Mouse (Mus musculus) neural tube, embryonic 12.5 days (tissue): ENCODE results near the gene Zdhhc23. TPM values are rescaled to one million over a fixed set of nuclear protein-coding genes. Genes with fewer than 3 reads are reported as not detected.
A peak's percentile ranks its signal among the peaks of the same experiment; 100 is the strongest.

Experiments
- ATAC-seq: fragments of 200-750 bp; cut with Nextera tagmentation; 2 replicates; pipeline ENCODE4 v1.8.0; 2017; ENCODE audit warnings: low read depth, mild to moderate bottlenecking, moderate TSS enrichment, moderate library complexity; ENCODE audit not compliant: low FRiP score
- H3K27ac ChIP-seq: fragments of 300-500 bp; sonication (generic); 2 replicates; pipeline ENCODE4 v1.5.1; 2016
- H3K27me3 ChIP-seq: fragments of 300-500 bp; sonication (generic); replicated peaks from 2 replicates; pipeline ENCODE4 v1.6.1; 2016; ENCODE audit warnings: mild to moderate bottlenecking
- H3K36me3 ChIP-seq: fragments of 300-500 bp; sonication (generic); 2 replicates; pipeline ENCODE4 v1.6.1; 2016; ENCODE audit warnings: mild to moderate bottlenecking
- H3K4me1 ChIP-seq: fragments of 300-500 bp; sonication (generic); 2 replicates; pipeline ENCODE4 v1.6.1; 2016
- H3K4me2 ChIP-seq: fragments of 300-500 bp; sonication (generic); replicated peaks from 2 replicates; pipeline ENCODE4 v1.6.1; 2016; ENCODE audit warnings: mild to moderate bottlenecking
- H3K4me3 ChIP-seq: fragments of 300-500 bp; sonication (generic); 2 replicates; pipeline ENCODE4 v1.5.1; 2016
- H3K9ac ChIP-seq: fragments of 300-500 bp; sonication (generic); 2 replicates; pipeline ENCODE4 v1.6.1; 2016; ENCODE audit warnings: mild to moderate bottlenecking
- H3K9me3 ChIP-seq: fragments of 300-500 bp; sonication (generic); 2 replicates; pipeline ENCODE4 v1.6.1; 2016; ENCODE audit warnings: mild to moderate bottlenecking
- WGBS: fragments of 180-500 bp; shearing (Covaris S2); methylation state at CpG from one replicate; pipeline ENCODE4 v1.1.7; 2016; 5-methylcytosine and 5-hydroxymethylcytosine counted together
- polyA plus RNA-seq: library from polyadenylated mRNA; unstranded; fragments of >200 nt; fragmentation: Nextera tagmentation; extraction: Ambion mirVana; gene quantifications from 2 replicates; pipeline ENCODE4 v1.2.1, GENCODE M21; 2016

Gene Zdhhc23
- polyA plus RNA-seq, 1 experiment from 2014 or later: 0.91 TPM

GRCm38 (mm10) chr16:43963291-43963690 lies 16.3 kb downstream of the Zdhhc23 start:
- Histone ChIP-seq H3K27me3 (no peaks in the 10 kb centered on the region), H3K9me3 (no peaks in the 10 kb centered on the region), H3K4me2 (no peak overlapping the region), H3K4me3 (no peak overlapping the region), H3K4me1 (no peaks in the 10 kb centered on the region), H3K27ac (no peak overlapping the region), H3K36me3 (0 out of 2 replicates have a peak, but pooled peaks cover 3% of the 10 kb centered on the region), H3K9ac (no peak overlapping the region)
- WGBS: 91% methylated on average over 9 of the region's 9 CpGs
- ATAC-seq: no peak

DNA sequence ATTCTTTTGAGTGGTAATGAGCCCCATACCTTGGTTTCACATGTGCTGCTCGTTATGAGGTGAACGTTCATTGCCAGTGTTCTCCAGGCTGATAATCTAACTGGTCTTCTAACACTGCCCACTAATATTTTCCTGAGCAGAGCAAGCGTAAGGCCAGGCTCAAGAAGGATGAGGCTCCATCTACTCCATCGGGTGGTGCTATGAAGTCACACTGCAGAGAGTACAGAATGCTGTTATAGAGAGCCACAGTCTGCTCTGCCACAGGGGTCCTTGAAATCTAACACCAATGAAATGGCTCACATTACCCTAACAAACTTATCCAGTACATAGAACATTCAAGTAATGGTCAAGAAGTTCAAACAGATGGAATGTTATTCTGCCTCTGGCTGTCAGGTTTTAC lies 21.6 kb downstream of the Zdhhc23 start:
- no peak overlapping the region for H3K4me3 ChIP-seq
- H3K9me3 ChIP-seq: no peaks in the 10 kb centered on the region
- 0 out of 2 replicates have a peak, but pooled peaks cover 3% of the 10 kb centered on the region for H3K36me3 ChIP-seq
- H3K9ac ChIP-seq: no peak overlapping the region
- no peak overlapping the region for H3K27ac ChIP-seq
- no peak overlapping the region for H3K4me2 ChIP-seq
- no peak for ATAC-seq
- WGBS: 89% methylated on average over 4 of the region's 4 CpGs
- no peaks in the 10 kb centered on the region for H3K27me3 ChIP-seq
- no peaks in the 10 kb centered on the region for H3K4me1 ChIP-seq

GRCm38 (mm10) chr16:43954913-43955312 lies 24.7 kb downstream of the Zdhhc23 start:
- WGBS: 88% methylated on average over 6 of the region's 6 CpGs
- no peak overlapping the region for H3K9ac ChIP-seq
- ATAC-seq: no peak
- no peaks in the 10 kb centered on the region for H3K9me3 ChIP-seq
- H3K4me2 ChIP-seq: no peak overlapping the region
- 0 out of 2 replicates have a peak, but pooled peaks cover 3% of the 10 kb centered on the region for H3K36me3 ChIP-seq
- H3K4me1 ChIP-seq: no peaks in the 10 kb centered on the region
- H3K4me3 ChIP-seq: no peak overlapping the region
- H3K27me3 ChIP-seq: no peaks in the 10 kb centered on the region
- H3K27ac ChIP-seq: no peak overlapping the region

GRCm38 (mm10) chr16:43951591-43951990 lies 28.0 kb downstream of the Zdhhc23 start:
- Histone ChIP-seq H3K9me3 (no peaks in the 10 kb centered on the region), H3K27ac (no peak overlapping the region), H3K27me3 (no peaks in the 10 kb centered on the region), H3K4me2 (no peak overlapping the region), H3K4me1 (no peaks in the 10 kb centered on the region), H3K36me3 (no peaks in the 10 kb centered on the region), H3K9ac (no peak overlapping the region), H3K4me3 (no peak overlapping the region)
- ATAC-seq: no peak
- 83% methylated on average over 4 of the region's 4 CpGs for WGBS

GRCm38 (mm10) chr16:43945869-43946268 lies 33.7 kb downstream of the Zdhhc23 start:
- no peak for ATAC-seq
- Histone ChIP-seq H3K4me1 (no peaks in the 10 kb centered on the region), H3K4me3 (no peak overlapping the region), H3K27ac (no peak overlapping the region), H3K9ac (no peak overlapping the region), H3K27me3 (no peaks in the 10 kb centered on the region), H3K4me2 (no peak overlapping the region), H3K9me3 (no peaks in the 10 kb centered on the region), H3K36me3 (no peaks in the 10 kb centered on the region)
- 79% methylated on average over 3 of the region's 3 CpGs for WGBS

GRCm38 (mm10) chr16:43945351-43945750 lies 34.2 kb downstream of the Zdhhc23 start:
- WGBS: 90% methylated on average over 3 of the region's 3 CpGs
- Histone ChIP-seq H3K36me3 (no peaks in the 10 kb centered on the region), H3K4me1 (no peaks in the 10 kb centered on the region), H3K9ac (no peak overlapping the region), H3K9me3 (no peaks in the 10 kb centered on the region), H3K27ac (no peak overlapping the region), H3K27me3 (no peaks in the 10 kb centered on the region), H3K4me3 (no peak overlapping the region), H3K4me2 (no peak overlapping the region)
- no peak for ATAC-seq

DNA sequence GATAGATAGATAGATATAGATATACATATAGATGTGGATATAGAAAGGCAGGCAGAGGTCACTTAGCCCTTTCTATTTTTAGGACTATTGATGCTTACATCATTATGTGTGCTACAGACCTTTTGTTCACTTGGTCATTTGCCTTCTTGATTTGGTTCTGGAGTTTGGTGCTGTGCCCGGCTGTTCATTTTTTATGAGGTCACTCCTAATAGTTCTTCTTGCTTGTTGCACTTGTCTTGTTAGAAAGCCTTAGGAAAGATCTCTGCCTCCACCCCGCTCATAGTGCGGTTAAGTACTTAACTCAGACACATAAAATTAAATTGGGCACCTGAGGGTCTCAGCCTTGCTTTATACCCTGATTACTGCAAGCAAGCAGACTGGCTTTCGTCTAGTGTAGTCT lies 38.7 kb downstream of the Zdhhc23 start:
- no peak overlapping the region for H3K27ac ChIP-seq
- H3K36me3 ChIP-seq: no peaks in the 10 kb centered on the region

DNA sequence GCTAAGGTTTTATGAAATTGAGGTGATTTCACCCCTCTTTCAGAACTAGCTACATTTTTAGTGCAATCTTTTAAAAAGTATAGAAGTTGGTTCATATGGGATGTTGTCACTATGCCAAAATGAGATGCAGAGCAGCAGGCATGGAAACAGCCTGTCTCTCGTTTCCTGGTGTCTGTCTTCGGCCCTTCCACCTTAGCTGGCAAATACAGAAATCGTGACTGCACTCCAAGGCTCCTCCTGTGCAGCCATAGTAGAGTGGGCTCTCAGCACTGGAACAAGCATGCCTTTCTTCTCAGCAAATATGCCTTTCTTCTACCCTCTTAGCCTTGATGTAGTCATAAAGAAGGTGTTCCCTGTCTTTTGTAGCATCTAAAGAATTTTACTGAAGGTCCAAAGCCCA lies 43.7 kb downstream of the Zdhhc23 start:
- Histone ChIP-seq H3K27me3 (no peaks in the 10 kb centered on the region), H3K9me3 (no peaks in the 10 kb centered on the region), H3K4me1 (no peaks in the 10 kb centered on the region), H3K27ac (no peak overlapping the region), H3K9ac (no peak overlapping the region), H3K36me3 (no peaks in the 10 kb centered on the region), H3K4me2 (no peak overlapping the region), H3K4me3 (no peak overlapping the region)
- 80% methylated on average over 3 of the region's 3 CpGs for whole genome bisulfite sequencing
- ATAC-seq: no peak

More for the DNA sequence above, 38.7 kb downstream of the Zdhhc23 start:
- Histone ChIP-seq H3K27me3 (no peaks in the 10 kb centered on the region), H3K4me1 (no peaks in the 10 kb centered on the region), H3K4me2 (no peak overlapping the region), H3K4me3 (no peak overlapping the region), H3K9ac (no peak overlapping the region), H3K9me3 (no peaks in the 10 kb centered on the region)
- no peak for ATAC-seq
- WGBS: 81% methylated on average over 4 of the region's 4 CpGs

- Histone ChIP-seq H3K9me3 (no peaks in the 10 kb centered on the region), H3K9ac (no peak overlapping the region), H3K36me3 (no peaks in the 10 kb centered on the region), H3K4me1 (no peaks in the 10 kb centered on the region), H3K4me3 (no peak overlapping the region), H3K4me2 (no peak overlapping the region), H3K27ac (no peak overlapping the region), H3K27me3 (no peaks in the 10 kb centered on the region)
- WGBS: 82% methylated on average over 3 of the region's 3 CpGs
- ATAC-seq: no peak
Observed at GRCm38 (mm10) chr16:43935367-43935766, 44.2 kb downstream of the Zdhhc23 start.

DNA sequence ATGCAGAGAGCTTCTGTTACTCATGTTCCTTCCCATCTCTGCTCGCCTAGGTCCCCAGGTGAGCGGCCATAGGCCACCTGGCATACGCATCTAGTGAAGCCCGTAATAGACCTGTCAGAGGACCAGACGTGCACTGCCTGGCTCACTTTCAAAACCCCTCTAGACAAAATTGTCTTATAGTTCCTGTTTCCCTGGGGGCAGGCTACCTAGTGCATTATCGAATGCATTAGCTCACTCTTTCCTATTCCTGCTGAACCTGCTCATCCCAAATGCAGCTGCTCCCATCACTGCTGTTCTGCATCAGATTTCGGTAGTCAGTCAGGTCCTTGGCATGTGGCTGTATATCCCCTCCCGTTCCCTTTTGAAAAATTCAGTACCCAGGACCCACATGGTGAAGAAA lies 44.7 kb downstream of the Zdhhc23 start:
- Histone ChIP-seq H3K9me3 (no peaks in the 10 kb centered on the region), H3K9ac (no peak overlapping the region), H3K36me3 (no peaks in the 10 kb centered on the region), H3K4me2 (no peak overlapping the region), H3K4me1 (no peaks in the 10 kb centered on the region), H3K4me3 (no peak overlapping the region), H3K27me3 (no peaks in the 10 kb centered on the region), H3K27ac (no peak overlapping the region)
- whole genome bisulfite sequencing: 86% methylated on average over 8 of the region's 8 CpGs
- ATAC-seq: no peak

DNA sequence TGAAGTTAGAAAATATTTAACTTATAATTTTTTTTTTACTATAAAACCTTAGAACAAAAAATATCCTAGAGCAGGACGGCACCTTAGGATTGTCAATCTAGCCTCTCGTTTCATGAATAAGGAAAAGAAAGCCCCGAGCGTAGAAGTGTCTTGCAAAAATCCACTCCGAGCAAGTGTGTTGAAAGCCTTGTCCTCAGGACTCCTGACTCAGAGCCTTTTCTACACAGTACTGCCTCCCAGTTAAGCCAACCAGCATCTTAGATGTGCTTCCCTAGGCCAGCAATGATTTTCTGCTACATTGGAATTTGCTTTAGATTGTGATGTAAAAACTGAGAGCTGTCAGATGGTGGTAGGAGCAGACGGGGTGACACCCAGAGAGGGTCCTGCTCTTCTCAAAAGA lies 46.5 kb downstream of the Zdhhc23 start:
- Histone ChIP-seq H3K9ac (no peak overlapping the region), H3K27ac (no peak overlapping the region), H3K4me2 (no peak overlapping the region), H3K4me1 (no peaks in the 10 kb centered on the region), H3K36me3 (no peaks in the 10 kb centered on the region), H3K27me3 (no peaks in the 10 kb centered on the region), H3K9me3 (no peaks in the 10 kb centered on the region), H3K4me3 (no peak overlapping the region)
- no peak for ATAC-seq
- 88% methylated on average over 6 of the region's 6 CpGs for WGBS

DNA sequence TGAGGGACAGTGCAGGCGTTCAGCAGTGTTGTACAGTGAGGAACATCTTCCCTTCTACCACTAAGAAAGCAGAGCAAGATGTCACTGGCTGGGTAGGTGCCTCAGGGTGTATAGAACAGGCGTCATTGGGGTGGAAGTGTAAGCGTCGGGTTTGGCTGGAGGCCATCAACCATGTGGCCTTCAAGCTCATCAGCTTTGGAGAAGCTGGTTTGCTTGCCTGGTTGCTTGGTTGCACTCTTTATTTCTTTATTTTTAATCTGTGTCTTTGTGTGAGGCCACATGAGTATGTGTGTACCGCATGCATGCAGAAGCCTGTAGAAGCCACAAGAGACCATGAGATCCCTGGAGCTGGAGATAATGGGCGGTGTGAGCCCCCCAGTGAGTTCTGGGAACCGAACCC lies 47.3 kb downstream of the Zdhhc23 start:
- Histone ChIP-seq H3K4me2 (no peak overlapping the region), H3K4me3 (no peak overlapping the region), H3K9ac (no peak overlapping the region), H3K9me3 (no peaks in the 10 kb centered on the region), H3K27ac (no peak overlapping the region), H3K27me3 (no peaks in the 10 kb centered on the region), H3K4me1 (no peaks in the 10 kb centered on the region), H3K36me3 (no peaks in the 10 kb centered on the region)
- WGBS: 91% methylated on average over 7 of the region's 7 CpGs
- ATAC-seq: peak; percentile 59; the same call in 1 of the 2 replicates

DNA sequence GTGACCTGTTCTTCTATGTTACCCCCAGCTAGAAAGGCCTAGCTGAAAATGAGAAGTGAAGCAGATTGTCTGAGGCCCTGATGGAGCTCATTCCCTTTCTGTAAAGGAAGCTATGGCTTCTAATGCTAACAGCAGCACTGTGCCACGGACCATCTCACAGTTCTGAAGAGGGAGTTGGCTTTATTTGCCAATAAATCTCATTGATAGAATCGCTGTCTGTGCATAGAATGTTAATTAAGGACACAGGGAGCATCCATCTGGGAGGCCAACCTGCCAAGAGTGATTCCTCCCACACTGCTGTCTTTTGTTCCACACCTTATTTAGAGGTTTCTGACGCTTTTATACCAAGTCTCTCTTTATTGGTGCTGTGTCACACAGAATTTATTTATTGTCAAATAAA lies 48.1 kb downstream of the Zdhhc23 start:
- 40% methylated on average over 3 of the region's 3 CpGs for WGBS
- Histone ChIP-seq H3K4me2 (no peak overlapping the region), H3K36me3 (no peaks in the 10 kb centered on the region), H3K27ac (no peak overlapping the region), H3K4me1 (no peaks in the 10 kb centered on the region), H3K9ac (no peak overlapping the region), H3K9me3 (no peaks in the 10 kb centered on the region), H3K4me3 (no peak overlapping the region), H3K27me3 (no peaks in the 10 kb centered on the region)
- peak; percentile 87 for ATAC-seq
